Mouse (Mus musculus): ENCODE measurements at regions not wholly inside any gene's neighbourhood (a gene's known extent, or its start where the extent isn't known, plus 50 kb on each side); places are given as distances from the start of the nearest gene placed in this dataset.

DNA sequence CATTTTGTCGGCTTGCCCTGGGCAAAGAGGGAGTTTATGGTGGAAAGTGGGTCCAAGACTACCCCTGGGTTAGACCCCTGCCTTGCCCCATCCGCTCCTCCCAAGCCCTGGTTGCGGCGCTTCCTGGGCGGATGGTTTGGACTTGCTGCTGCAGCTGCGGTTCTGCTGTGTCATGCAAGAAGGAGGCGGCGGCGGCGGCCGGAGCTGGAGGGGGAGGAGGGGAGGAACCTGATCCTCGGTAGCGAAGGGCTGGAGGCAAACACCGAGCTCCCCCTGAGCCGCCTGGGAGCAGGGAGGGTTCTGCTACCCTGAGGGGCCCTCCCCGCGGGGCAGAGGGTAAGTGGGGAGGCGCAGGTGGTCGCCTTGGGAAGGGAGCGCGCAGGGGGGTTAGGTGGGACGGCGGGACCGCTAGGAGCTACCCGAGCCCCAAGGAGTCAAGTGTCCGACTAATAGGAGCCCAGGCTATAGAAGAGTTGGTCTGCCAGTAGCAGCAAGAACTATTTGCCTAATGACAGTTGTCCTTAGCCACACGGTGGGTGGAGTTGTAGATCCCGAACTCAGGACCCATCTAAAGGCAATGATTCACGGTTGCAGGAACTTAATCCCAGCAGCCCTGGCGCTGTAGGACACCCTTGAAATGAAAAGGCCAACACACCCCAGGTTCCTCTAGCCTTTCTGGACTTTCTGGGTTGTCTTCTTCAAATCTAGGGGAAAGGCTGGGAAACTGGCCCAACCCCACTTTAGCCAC is 178.2 kb upstream of the Mkln1 start:
- peak overlapping the region; percentile 38 for H3K4me3 ChIP-seq (replicated peaks)
- peak overlapping the region; percentile 59 for H3K4me2 ChIP-seq
- no peaks in the 10 kb centered on the region for H3K9me3 ChIP-seq (replicated peaks)
- H3K4me1 ChIP-seq (replicated peaks) = peaks cover 29% of the 10 kb centered on the region
- no peaks in the 10 kb centered on the region for H3K36me3 ChIP-seq (replicated peaks)
- ATAC-seq (ENCODE audit: insufficient read depth) = no peak
- H3K27ac ChIP-seq (replicated peaks) = no peak overlapping the region
- H3K27me3 ChIP-seq = peaks cover 94% of the 10 kb centered on the region
- H3K9ac ChIP-seq = no peak overlapping the region
- under 1% methylated on average over 30 of the region's 30 CpGs for WGBS (ENCODE audit: insufficient replicate concordance)

DNA sequence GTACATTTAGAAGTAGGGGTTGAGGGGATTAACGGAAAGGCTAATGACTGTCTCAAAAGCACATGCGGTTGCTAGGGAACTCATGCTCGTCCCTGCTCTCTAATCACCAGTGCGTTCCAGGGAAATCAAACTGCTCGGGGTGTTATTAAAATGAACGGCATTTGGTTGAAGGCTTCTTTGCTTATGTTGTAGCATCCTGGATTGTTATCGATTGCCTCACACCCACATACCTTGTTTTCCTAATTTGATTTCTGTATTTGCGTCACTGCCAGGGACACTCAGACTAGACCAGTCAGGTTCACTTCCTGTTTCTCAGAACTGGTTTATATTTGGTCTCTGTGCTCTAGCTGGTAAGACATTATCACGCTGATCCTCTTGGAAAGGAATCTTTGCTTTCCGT is 177.0 kb upstream of the Mkln1 start:
- Histone ChIP-seq H3K27me3 (peaks cover 85% of the 10 kb centered on the region), H3K4me2 (peak overlapping the region; percentile 4; the same call in 1 of the 2 replicates), H3K36me3 (replicated peaks) (no peaks in the 10 kb centered on the region), H3K27ac (replicated peaks) (no peak overlapping the region), H3K9me3 (replicated peaks) (no peaks in the 10 kb centered on the region), H3K4me3 (replicated peaks) (no peak overlapping the region), H3K4me1 (replicated peaks) (peaks cover 22% of the 10 kb centered on the region), H3K9ac (no peak overlapping the region)
- 17% methylated on average over 10 of the region's 10 CpGs for WGBS (ENCODE audit: insufficient replicate concordance)
- ATAC-seq (ENCODE audit: insufficient read depth) = no peak

DNA sequence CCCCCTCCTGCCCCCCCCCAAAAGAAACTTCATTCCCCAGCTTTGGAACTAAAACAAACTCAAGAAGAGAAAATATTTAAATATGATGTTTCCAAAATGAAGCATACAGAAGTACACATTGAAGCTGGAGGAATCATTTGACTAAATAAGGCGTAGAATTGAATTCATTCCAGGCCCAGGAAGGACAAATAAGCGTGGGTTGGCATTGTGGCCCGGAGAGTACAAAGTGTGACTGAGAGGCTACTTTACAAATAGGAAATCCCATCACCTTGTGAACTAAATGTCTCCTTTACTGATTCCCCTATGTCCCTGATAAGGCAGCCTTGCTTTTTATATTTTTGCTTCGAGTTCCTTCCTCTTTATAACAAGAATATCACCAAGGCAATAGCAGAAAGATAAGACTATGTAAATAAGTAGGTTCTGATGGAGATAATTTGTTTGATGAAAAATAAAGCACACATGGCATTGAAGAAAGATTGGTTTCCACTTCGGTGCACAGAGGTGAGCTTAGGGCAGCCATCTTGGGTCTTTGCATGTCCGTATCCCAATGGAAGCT is 176.4 kb upstream of the Mkln1 start:
- Histone ChIP-seq H3K27me3 (peaks cover 79% of the 10 kb centered on the region), H3K9ac (no peak overlapping the region), H3K27ac (replicated peaks) (no peak overlapping the region), H3K9me3 (replicated peaks) (no peaks in the 10 kb centered on the region), H3K4me1 (replicated peaks) (peaks cover 16% of the 10 kb centered on the region), H3K4me3 (replicated peaks) (no peak overlapping the region), H3K4me2 (no peak overlapping the region), H3K36me3 (replicated peaks) (no peaks in the 10 kb centered on the region)
- WGBS (ENCODE audit: insufficient replicate concordance) = 51% methylated on average over 6 of the region's 6 CpGs
- ATAC-seq (ENCODE audit: insufficient read depth) = no peak

DNA sequence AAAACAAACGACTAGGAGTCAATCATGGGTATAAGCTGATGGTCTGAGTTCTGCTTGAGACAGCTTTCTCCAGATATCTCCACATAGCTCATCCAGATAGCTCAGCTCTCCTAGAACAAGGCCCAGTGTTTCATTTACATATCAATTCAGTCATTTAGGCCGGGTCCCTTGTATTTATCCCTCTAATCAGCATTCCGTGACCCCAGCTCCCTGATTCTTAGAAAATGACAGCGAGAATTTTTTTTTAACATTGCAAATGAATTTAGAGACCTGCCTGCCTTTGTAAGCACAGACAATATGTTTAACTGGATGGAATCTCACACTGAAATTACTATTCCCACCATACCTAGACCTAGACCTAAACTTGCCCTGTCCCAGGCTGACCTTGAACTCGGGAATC is 171.1 kb upstream of the Mkln1 start:
- H3K36me3 ChIP-seq (replicated peaks) = no peaks in the 10 kb centered on the region
- ATAC-seq (ENCODE audit: insufficient read depth) = no peak
- no peak overlapping the region for H3K4me3 ChIP-seq (replicated peaks)
- no peak overlapping the region for H3K4me2 ChIP-seq
- no peak overlapping the region for H3K27ac ChIP-seq (replicated peaks)
- WGBS (ENCODE audit: insufficient replicate concordance) = 42% methylated on average over 5 of the region's 5 CpGs
- H3K9me3 ChIP-seq (replicated peaks) = no peaks in the 10 kb centered on the region
- H3K4me1 ChIP-seq (replicated peaks) = no peaks in the 10 kb centered on the region
- peaks cover 26% of the 10 kb centered on the region for H3K27me3 ChIP-seq
- H3K9ac ChIP-seq = no peak overlapping the region

DNA sequence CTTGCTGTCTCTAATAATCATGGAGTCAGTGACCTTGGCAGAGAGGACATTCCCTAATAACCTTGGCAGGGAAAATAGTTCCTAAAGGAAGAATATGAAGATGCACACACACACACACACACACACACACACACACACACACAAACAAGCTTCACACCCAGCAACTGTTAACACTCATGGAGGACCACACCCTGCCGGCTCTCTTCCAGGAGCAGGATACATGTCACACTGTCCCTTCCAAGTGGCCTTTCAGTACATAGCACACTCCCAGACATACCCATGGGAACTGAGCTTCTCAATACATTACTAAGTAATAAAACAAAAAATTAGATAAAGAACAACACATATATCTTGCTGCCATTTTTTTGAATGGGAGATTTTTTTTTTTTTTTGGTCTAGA is 170.5 kb upstream of the Mkln1 start:
- Histone ChIP-seq H3K4me3 (replicated peaks) (no peak overlapping the region), H3K9me3 (replicated peaks) (no peaks in the 10 kb centered on the region), H3K27ac (replicated peaks) (no peak overlapping the region), H3K9ac (no peak overlapping the region), H3K4me2 (no peak overlapping the region), H3K27me3 (peaks cover 20% of the 10 kb centered on the region), H3K36me3 (replicated peaks) (no peaks in the 10 kb centered on the region), H3K4me1 (replicated peaks) (no peaks in the 10 kb centered on the region)
- no peak for ATAC-seq (ENCODE audit: insufficient read depth)
- WGBS (ENCODE audit: insufficient replicate concordance) = 58% methylated on average over 1 of the region's 1 CpGs

DNA sequence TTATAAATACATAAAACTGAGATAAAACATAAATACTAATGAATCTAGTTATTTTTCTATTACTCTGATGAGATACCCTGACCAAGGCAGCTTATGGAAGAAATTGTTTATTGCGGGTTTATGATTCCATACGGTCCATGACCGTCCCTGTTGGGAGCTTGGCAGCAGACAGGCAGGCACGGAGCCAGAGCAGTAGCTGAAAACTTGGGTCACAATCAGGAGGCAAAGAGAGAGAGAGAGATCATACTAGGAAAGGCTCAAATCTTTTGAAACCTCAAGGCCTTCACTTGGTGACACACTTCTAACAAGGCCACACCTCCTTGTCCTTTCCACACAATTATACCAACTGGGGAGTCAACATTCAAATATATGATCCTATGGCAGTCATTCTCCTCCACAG is 166.7 kb upstream of the Mkln1 start:
- no peak overlapping the region for H3K4me2 ChIP-seq
- H3K9ac ChIP-seq = no peak overlapping the region
- 81% methylated on average over 4 of the region's 4 CpGs for WGBS (ENCODE audit: insufficient replicate concordance)
- no peaks in the 10 kb centered on the region for H3K36me3 ChIP-seq (replicated peaks)
- H3K4me3 ChIP-seq (replicated peaks) = no peak overlapping the region
- H3K4me1 ChIP-seq (replicated peaks) = no peaks in the 10 kb centered on the region
- H3K9me3 ChIP-seq (replicated peaks) = no peaks in the 10 kb centered on the region
- no peak overlapping the region for H3K27ac ChIP-seq (replicated peaks)
- ATAC-seq (ENCODE audit: insufficient read depth) = no peak
- H3K27me3 ChIP-seq = no peaks in the 10 kb centered on the region

DNA sequence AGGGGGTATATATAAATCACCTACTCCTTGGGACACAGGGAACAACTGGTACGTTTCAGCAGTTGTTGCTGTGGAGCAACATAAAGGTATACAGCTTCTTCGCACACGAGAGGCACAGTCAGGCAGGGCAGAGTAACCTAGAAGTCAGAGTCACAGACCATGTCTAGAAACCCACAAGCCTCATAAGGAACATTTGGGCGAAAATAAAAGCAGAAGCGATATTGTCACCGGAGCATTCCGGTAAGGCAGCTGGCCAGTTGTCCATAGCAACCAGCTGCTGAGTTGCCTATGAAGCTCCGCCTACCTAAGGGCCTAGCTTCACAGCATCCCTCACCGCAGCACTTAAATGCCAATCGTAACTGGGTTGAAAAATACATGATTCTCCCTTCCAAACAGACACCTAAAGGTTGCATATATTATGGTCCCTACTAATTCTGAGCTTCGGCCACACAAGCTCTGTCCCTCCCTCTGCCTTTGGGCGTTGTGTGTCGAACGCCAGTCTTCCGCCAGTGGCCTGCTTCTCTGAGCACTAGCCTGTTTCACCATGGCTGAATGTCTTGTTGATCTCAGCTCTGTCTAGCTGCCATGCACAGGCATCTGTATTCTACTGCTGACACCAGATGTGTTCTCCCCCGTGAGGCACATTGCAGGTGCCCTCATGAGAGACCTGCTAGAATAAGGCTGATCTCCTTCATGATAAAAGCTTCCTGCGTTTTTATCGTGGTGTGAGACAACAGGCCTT is 165.1 kb upstream of the Mkln1 start:
- Histone ChIP-seq H3K9ac (no peak overlapping the region), H3K4me2 (no peak overlapping the region), H3K4me1 (replicated peaks) (no peaks in the 10 kb centered on the region), H3K4me3 (replicated peaks) (no peak overlapping the region), H3K27ac (replicated peaks) (no peak overlapping the region), H3K36me3 (replicated peaks) (no peaks in the 10 kb centered on the region), H3K27me3 (0 out of 2 replicates have a peak, but pooled peaks cover 3% of the 10 kb centered on the region), H3K9me3 (replicated peaks) (no peaks in the 10 kb centered on the region)
- no peak for ATAC-seq (ENCODE audit: insufficient read depth)
- whole genome bisulfite sequencing (ENCODE audit: insufficient replicate concordance) = 46% methylated on average over 18 of the region's 18 CpGs

DNA sequence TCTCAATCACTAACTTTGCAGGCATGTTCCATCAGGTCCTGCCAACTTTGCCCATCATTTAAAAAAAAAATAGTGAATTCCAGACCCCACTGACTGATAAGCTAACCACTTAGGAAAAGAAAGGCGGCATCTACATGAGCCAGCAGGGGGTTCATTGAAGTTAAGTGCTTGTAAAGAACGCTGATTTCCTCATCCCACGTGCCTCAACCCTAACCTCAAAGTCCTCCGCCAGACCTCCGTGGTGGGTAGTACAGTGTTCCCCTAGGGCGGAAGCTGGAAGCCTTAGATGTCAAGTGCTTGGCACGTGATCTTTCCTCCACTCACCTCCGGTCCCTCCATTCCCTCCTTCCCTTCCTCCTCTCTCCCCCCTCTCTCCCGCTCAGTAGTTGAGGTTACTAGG is 158.5 kb upstream of the Mkln1 start:
- Histone ChIP-seq H3K4me2 (no peak overlapping the region), H3K9ac (no peak overlapping the region), H3K9me3 (replicated peaks) (no peaks in the 10 kb centered on the region), H3K27me3 (peaks cover 3% of the 10 kb centered on the region; the same call in 1 of the 2 replicates), H3K4me3 (replicated peaks) (no peak overlapping the region), H3K36me3 (replicated peaks) (no peaks in the 10 kb centered on the region), H3K4me1 (replicated peaks) (no peaks in the 10 kb centered on the region), H3K27ac (replicated peaks) (no peak overlapping the region)
- 6% methylated on average over 9 of the region's 9 CpGs for WGBS (ENCODE audit: insufficient replicate concordance)
- no peak for ATAC-seq (ENCODE audit: insufficient read depth)

DNA sequence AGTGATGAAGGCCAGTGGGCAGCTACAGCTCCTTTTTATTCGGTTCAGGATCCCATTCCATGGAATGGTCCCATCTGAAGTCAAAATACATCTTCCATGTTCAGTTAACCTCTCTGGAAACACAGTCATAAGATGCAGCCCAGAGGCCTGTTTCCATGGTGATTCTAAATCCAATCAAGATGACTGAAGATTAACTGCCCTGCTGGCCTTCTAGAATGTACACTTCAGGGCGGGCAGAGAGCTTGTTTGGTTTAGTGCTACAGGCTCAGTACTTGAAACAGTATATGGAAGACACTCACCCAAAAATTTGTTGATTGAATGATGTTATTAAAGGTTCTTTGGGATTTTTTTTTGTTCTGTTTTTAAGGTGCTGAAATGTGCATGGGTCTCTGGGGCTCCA is 148.0 kb upstream of the Mkln1 start:
- no peak overlapping the region for H3K4me2 ChIP-seq
- H3K36me3 ChIP-seq (replicated peaks) = no peaks in the 10 kb centered on the region
- H3K9ac ChIP-seq = no peak overlapping the region
- no peaks in the 10 kb centered on the region for H3K27me3 ChIP-seq
- H3K4me3 ChIP-seq (replicated peaks) = no peak overlapping the region
- WGBS (ENCODE audit: insufficient replicate concordance) = 54% methylated on average over 2 of the region's 2 CpGs
- no peaks in the 10 kb centered on the region for H3K4me1 ChIP-seq (replicated peaks)
- no peak overlapping the region for H3K27ac ChIP-seq (replicated peaks)
- H3K9me3 ChIP-seq (replicated peaks) = no peaks in the 10 kb centered on the region
- no peak for ATAC-seq (ENCODE audit: insufficient read depth)

DNA sequence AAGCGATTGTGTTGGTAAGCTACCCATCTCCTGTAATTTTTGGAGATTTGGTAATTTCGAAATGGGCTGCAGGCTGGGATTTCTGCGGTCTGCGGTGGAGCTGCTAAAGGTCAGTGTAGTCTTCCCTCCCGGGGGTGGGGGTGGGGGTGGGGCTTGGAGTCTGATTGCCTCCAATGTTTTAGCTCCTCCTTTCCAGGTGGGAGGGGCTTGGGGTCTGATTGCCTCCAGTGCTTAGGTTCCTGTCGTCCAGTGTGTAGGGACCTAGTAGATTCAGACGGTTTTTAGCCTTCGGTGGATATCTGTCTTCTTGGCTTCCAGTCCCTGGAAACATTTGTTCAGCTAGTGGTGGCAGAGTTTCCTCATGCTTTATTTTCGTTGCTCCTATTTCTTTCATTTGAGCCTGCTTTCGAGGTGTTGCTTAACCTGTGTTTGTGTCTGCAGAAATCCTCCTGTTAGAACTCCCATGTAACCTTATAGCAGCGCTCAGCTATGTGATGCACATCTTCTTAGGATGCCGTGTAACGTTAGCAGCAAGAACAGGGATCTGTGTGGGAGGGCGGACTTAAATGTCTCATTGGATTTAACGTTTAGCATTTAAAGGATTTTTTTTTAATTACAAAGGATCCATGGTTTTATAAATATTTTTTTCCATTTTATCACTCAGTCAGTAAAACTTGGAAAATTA is 145.1 kb upstream of the Mkln1 start:
- Histone ChIP-seq H3K4me2 (peak overlapping the region; percentile 23), H3K4me3 (replicated peaks) (peak overlapping the region; percentile 14; the same call in 1 of the 2 replicates), H3K9me3 (replicated peaks) (no peaks in the 10 kb centered on the region), H3K27me3 (no peaks in the 10 kb centered on the region), H3K9ac (no peak overlapping the region), H3K36me3 (replicated peaks) (no peaks in the 10 kb centered on the region), H3K4me1 (replicated peaks) (no peaks in the 10 kb centered on the region), H3K27ac (replicated peaks) (no peak overlapping the region)
- 0 out of 2 replicates have a peak, but pooled peaks have one; percentile 40 for ATAC-seq (ENCODE audit: insufficient read depth)
- 17% methylated on average over 15 of the region's 15 CpGs for WGBS (ENCODE audit: insufficient replicate concordance)

All from liver, embryonic 15.5 days (tissue).